Mouse (Mus musculus): ENCODE data around the gene Slc37a2.
A peak's percentile ranks its signal among the peaks of the same experiment; 100 is the strongest.
"Not testable (repeated sequence)": the region's sequence is repeated elsewhere in the genome, so short reads cannot be mapped to it uniquely, and the experiment has no call there.

Gene Slc37a2

DNA sequence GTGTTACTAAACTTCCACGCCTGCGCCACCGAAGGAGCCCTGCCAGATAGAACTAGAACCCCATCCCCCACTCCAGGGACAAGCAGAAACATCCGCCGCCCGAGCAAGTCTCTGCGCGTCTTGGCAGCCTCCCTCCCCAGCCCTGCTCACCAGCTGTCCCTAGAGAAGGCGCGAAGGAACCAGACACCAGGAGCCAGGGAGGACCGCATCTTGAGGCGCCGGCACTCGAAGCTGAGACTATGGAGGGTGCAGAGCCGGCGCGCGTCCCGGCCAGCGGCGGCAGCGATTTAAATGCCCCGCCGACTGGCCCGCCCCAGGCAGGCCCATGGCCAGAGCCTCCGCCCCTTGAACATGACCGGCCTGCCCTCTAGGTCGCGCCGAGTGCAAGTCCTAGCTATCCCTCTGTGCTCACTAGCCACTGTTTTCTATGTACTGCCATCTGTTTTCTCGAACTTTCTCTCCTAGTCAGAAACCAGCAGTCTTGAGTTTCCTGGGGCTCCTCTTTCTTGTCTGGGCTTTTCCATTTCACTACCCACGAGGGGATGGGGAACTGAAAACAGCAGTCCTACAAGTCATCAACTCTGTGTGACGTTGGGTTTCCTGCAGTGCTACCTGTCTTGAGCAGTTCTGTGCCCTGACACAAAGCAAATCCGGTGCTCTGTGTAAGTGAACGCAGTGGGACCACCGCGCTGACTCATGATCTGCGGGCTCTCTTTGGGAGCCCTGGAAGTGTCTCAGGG lies at the start of gene Slc37a2:
Slc37a2 (minus strand) TSS at position 590 of the 740 bp plus-strand sequence.
- DNase-seq (ENCODE audit: inconsistent ontology term): peak; percentile 60

DNA sequence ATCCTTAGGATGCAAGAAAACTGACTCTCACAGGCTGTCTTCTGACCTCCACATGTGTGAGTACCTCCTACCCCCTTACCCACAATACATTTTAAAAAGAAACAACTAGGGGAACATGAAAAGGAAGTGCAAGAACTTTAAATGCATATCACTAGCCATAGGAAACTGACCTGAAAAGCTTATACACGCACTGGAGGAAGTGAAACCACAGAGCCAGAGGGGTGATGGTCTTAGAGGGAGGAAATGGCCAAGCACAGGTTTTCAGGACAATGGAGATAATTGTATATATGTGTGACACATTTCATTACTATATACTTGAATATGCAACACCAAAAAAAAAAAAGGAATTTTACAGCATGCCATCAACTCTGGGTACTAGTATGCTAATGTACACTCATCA lies 46.2 kb upstream of the Slc37a2 start:
- no peak for DNase-seq (ENCODE audit: inconsistent ontology term)

DNA sequence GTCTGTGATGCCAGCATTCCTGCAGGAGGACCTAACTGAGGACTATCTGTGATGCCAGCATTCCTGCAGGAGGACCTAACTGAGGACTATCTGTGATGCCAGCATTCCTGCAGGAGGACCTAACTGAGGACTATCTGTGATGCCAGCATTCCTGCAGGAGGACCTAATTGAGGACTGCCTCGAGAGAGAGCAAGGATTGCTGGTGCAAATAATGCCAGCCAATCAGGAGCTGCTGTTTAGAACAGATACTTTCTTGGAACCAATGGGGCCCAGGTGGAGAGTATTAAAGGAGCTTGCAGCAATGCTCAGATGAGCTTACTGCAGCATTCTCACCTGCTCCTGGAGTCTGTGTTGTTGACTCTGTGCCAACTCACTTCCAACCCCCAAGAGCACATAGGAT lies 45.0 kb upstream of the Slc37a2 start:
- DNase-seq (ENCODE audit: inconsistent ontology term): not testable (repeated sequence)

DNA sequence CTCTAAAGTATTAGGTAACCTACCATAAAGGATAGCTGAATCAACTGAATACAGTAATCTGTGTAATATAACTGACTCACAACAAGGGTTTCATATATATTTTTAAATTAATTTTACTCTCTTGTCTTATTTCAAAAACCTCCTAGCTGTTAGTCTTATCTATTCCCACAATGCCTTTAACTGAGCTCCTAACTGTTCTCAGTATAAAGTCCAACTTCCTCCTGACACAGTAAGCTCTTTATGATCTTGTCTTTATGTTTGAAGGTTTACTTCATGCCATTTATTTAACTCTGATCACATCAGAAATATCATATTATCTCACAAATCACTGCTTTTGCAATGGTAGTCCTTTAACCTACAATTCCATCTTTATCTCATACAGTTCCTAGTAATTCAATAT lies 40.0 kb upstream of the Slc37a2 start:
- no peak for DNase-seq (ENCODE audit: inconsistent ontology term)

DNA sequence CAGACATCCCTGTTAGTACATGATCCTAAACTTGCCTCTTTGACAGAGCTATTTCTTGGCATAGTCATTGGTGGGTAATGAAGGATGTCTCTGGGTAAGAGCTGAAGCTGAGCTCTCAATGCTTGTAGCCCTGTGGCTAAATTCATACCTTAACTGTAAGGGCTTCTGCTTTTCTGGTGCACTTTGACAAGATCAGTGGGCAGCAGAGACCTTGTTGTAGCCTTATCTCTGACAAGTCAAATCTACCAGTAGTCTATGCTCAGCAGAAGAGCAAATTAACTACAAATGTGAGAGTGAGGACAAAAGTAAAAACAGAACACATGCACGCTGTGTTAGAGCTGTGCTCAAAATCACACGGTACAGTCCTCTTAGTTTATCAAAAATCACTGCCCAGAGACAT lies 11.1 kb upstream of the Slc37a2 start:
- no peak for DNase-seq (ENCODE audit: inconsistent ontology term)

DNA sequence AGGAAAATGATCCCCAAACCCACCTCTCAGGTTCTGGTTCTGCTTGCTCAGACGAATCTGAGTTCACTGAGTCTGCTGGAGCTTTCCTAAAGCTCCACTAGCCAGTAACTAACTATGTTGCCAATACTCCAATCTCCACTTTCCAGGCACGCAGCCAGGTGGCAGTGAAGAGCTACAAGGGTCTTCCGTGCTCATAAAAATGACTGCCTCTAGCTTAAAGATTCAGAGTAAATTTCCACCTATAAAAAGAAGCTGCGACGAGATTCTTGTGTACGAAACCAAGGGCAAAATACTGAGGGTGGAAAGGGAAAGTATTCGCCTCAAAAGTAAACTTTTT lies 319 bp upstream of the Slc37a2 start:
- peak; percentile 42 for DNase-seq (ENCODE audit: inconsistent ontology term)

DNA sequence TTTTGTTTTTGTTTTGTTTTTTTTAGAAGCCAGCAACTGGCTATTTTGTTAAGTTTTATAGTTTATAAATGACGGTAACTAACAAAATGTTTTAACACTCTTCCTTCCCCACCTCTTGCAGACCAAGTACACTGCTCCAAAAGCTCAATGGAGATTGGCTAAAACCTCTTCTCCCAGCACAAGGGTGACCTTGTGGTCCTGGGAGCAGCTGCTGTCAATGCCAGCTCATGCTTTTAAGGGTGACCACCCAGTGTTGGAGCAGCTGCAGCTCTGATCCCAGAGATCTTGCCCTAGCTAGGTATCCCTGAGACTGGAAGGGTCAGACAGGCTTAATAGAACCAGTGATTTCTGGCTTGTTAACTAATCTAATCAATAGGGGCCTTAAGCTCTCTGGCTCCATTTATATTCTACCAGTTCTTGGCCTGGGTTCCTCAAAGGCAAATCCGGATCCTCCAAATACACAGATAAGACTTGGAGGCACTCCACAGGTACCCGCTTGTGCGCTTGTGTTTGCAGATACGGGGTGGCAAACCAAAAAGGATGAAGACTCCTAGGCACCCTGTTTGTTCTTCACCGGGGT lies 917 bp downstream of the Slc37a2 start:
- no peak for DNase-seq (ENCODE audit: inconsistent ontology term)

DNA sequence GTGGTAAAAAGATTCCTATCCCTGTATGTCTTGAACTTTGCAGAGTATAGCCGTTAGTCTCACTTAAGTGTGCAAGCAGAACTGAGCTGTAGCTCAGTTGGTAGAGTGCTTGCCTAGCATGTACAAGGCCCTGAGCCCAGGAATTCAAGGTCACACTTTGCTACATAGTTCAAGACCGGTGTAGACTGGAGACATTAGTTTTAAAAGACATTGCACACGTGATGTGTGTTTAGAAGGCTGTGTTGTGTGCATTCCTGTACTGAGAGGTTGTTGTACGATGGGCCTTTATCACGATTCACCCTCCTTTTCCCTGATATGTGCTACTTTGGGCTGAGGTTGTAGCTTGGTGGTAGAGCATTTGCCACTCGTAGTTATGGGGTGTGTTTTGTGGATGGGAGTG lies 4.9 kb downstream of the Slc37a2 start:
- DNase-seq (ENCODE audit: inconsistent ontology term): no peak

DNA sequence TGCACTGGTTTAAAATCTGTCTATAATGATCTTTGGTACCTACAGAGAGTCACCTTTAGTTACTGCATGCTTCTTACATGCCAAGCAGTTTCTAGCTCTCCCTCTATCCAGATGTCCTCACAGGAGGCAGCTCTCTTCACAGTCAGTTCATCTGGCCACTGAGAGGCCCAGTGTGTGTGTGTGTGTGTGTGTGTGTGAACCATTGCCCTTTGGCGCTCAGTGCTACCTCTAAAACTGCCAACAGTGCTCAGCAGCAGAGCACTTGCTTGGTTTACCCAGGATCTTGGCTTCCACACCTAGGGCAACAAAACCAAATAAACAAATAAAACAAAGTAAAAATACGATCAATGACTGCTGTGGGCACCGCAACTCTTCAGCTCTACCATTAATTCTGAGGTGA lies 5.6 kb downstream of the Slc37a2 start:
- DNase-seq (ENCODE audit: inconsistent ontology term): no peak

DNA sequence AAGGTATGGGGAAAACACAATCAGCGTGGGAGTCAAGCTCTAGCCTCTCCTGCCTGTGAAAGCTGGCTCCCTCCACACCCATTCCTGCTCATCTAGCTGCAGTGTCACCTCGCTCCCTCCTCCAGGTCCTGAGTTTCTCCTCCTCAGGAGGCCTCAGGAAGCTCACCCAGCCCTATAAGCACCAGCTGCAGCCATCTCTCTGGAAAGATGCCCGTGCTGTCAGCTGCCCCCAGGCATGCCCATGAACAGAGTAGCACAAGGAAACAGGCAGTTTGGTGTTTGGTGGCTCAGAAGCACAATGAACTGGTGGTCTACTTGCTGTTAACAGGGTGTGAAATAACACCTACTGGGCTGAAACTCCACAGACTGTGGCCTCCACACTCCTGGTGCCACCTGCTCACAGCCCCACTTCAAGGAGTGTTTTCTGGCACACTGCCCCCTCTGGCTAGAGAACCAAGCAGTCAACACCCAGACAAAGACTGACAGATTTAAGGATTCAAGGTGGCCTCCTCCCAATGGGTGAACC lies 7.1 kb downstream of the Slc37a2 start:
- DNase-seq (ENCODE audit: inconsistent ontology term): no peak

DNA sequence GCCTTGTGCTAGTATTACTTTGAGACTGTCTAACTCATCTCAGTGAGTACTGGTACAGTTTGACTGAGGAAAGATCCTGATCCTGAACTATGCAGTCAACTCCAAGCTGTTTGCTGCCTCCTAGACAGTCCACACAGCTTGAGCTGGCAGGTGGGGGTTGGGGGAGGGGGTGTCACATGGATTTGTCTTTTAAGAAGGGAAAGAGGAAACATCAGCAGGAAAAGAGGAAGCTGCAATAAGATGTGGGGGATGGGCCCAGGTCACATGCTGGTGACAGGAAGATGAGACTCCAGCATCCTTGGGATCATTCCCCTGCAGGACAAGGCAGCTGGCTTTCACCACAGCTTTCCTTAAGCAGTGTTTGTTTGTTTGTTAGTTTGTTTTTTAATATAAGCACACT lies 8.1 kb downstream of the Slc37a2 start:
- no peak for DNase-seq (ENCODE audit: inconsistent ontology term)

DNA sequence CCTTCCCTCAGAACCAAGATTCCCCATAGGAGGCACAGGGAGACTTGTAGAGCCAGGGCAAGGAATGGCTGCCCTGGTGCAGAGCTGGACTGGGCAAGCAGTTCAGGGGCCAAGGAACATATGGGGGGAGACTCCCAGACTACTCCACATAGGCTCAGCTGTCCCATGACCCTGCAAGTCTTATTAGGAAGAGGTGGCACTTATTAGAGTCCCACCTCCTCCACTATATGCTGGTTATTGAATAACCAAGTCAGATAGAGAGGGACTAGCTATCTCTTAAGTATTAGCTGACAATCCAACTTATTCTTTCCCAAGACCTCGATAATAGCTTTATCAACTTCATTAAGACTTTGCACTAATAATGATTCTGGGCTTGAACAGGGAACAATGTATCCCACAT lies 9.7 kb downstream of the Slc37a2 start:
- DNase-seq (ENCODE audit: inconsistent ontology term): no peak

DNA sequence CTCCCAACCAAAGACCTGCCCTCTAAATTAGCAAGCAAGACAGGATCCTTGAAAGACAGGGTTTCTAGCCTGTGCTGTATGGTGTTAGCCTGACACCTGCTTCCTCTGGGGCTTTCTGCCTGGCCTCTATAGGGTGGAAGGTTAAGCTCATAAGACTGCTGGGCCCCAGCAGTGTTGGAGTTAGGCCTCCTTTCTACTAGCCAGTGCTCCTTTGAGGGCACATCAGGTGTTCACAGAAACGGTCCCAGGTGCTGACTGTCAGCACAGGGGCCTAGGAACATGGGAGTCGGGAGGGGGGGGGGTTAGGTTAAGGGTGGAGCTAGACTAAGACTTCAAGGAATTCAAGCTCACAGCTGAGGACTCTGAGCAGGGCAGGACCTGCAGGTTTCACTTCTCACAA lies 10.1 kb downstream of the Slc37a2 start:
- no peak for DNase-seq (ENCODE audit: inconsistent ontology term)

DNA sequence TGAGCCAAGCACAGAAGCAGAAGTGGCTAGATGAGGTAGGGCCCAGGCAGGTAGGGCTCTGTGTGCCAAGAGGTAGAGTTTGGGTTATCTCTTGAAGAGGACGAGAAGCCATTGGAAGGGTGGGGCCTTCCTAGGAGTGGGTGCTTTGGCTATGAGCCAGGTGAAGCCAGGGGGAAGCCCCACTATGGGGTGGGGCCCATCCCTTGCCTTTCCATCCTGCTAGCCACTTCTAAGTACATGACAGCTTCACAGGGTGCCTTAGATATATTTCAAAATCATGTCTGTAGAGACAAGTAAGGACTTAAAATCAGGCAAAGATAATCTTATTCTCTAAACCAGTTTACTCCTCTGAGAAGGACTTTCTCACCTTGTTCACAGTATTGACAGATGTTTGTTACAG lies 10.9 kb downstream of the Slc37a2 start:
- DNase-seq (ENCODE audit: inconsistent ontology term): no peak

DNA sequence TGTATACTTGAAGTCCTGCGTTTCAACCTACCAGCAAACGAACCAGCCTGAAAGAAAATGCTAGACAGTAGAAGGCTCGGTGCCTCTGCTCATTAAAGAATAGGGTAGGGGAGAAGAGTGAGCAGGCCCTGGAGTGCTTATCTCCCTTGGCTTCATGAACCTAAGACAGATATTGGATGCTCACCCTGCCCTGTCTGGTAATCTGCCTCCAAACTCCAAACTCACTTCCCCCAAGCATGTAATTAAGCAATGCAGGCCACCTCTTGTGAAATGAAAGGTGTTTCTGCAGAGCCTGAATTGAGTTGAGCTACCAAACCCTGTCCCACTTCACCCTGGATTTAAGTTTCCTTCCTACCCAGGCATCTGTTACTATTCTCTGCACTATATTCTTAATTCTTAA lies 12.8 kb downstream of the Slc37a2 start:
- DNase-seq (ENCODE audit: inconsistent ontology term): no peak

DNA sequence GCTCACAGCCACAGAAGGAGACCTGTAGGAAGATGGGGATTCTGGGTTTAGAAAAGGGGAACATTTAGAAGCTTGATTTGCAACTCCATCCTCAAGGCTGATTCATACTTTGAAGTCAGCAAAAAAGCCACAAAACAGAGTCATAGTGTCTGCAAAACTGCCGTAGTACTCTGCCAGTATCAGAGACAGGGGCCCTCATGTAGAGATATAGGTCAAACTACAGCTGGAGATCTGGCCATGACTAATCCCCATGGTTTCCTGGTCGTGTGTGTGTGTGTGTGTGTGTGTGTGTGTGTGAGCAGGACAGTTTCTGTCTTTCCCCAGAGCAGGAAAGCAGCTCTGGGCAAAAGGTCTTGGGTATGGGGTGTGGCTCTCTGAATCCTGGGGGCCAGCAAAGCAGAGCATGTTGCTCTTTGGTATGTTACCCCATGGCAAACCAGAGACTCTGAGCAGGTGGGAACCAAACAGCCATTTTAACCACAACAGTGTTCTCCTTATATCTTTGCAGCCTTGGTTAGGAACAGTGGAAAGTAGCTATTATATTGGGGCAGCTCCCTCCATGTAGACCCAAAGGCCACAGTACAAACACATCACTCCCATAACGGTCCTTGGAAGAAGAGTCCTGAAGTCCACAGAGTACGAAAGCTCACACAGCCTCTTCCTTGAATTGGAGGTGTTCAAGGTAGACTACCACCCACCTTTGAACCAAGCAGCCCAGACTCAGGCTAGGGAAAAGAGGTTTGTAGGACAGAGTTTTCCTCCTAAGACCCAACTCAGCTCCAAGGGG lies 19.4 kb downstream of the Slc37a2 start:
- DNase-seq (ENCODE audit: inconsistent ontology term): peak; percentile 59

DNA sequence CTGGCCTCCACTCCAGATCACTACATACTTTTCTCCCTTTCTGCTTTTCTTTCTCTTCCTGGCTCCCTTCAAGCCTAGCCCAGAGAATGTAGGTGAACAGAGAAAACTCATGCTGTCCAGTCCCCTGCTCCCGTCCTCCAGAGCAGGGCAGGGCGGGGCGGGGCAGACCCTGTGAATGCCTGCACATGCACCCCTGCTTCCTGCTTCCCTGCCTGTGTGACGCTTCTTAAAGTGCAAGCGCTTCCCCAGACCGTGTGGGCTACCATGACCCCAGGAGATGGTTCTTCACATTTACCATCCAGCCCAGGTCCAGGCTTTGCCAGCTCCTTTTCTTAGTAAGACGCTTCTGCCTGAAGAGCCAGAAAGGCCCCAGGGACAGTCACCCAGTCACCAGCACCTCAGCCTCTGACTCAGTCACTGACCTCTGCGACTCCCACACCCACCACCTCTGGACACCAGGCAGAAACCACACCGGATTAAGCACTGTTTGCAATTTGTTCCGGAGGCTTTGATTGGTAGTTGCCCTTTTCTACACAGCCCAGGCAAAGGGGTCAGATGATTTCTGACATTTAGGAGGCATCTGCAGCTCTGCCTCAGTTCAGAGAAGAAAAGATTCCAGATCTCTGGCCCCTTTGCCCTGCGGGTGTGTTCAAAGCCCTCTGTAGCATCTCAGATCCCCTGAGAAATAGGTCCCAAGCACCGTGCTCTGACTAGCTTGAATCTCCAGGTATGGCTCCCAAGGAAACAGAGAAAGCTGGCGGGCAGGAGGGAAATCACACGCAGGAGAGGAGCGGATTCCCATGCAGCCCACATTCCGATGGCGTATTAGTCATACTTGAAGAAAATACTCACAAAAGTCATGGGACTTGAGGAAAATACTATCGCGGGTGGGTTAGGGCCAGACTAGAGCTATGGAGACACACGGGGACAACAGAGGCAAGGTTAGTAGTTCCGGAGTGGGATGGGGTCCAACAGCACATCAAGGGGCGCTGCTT lies 23.0 kb downstream of the Slc37a2 start:
- peak; percentile 28 for DNase-seq (ENCODE audit: inconsistent ontology term)

DNA sequence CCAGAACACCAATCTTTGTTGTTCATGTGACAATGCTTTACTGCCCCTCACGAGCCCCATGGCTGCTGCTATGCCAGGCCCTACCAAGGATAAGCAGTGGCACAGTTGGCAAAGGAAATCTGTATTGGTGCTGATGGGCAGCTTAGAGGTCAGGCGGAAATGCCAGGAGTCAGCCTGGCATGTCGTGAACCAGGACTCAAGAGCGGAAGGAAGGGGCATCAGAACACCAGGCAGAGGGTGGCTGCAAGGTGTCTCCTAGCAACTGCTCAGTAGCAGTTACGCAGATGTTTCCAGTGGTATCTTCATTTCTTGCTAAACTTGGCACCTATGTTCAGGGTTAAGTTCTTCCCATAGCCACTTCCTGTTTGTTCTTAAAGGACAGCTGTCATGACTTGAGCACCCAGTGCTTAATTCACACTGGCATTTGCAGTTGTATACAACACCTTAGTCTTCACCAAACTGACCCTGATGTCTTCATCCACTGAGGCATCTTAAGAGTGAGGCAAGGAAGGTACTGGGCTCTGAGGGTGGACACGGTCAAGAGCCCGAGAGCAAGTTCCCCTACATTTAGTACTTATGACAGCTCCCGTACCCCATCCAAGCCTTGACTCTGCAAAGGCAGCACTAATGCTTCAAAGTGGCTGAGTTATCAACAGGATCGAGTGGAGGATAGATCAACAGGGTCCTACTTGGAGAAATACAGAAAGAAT lies 24.9 kb downstream of the Slc37a2 start:
- no peak for DNase-seq (ENCODE audit: inconsistent ontology term)

DNA sequence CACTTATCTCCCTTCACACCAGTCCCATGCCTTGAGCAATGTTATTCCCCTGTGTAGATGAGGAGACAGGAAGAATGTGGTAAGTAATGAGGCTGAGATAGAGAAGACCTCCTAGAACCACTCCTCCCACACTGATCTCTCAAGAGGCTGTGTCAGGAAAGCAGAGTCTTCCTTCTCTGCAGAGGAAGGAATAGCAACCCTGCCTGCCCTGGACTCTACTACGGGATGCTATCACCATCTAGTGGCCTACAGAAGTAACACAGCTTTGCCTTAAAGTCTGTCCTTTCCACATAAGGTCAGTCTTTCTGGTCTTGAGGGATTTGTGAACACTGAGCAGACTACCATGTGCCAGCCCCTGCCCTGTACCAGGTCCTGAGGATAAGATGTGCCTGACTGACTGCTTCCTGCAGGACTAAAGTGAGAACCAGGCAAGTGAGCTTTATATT lies 25.6 kb downstream of the Slc37a2 start:
- peak; percentile 39 for DNase-seq (ENCODE audit: inconsistent ontology term)

DNA sequence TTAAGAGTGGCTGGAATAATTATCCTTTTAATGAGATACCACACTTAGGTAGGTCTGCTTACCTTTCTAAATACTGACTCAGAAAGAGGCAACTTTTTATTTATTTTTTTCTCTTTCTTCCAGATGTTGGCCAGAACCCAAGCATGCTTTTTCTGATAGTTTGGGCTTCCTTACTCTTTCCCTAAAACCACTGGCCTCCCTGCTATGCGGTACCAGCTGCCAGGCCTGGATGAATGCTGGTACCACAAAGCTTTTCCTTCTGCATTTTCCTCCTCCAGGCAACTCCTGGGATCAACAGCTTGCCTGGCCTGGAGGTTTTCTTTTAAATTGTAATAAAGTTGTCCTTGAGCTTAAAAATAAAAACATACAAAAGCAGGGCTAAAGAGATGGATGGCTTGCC lies 30.0 kb downstream of the Slc37a2 start:
- no peak for DNase-seq (ENCODE audit: inconsistent ontology term)

DNA sequence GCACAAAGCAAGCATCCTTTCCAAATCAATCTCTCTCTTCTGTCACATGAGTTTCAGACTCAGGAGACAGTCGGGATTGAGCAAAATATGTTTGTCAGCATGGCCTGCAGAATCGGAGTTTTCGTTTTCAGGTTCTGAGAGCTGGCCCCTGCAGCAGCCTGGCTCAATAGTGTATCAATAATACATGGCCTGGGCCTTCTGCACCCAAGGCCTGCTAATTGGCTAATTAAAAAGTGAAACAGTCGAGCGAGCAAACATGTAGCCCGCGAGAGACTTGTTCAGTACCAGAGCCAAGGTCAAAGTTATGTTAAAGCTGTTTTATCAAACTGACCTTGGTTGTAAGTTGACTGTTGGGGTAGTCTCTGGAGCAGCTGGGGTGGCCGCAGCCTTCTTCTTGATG lies 34.8 kb downstream of the Slc37a2 start:
- DNase-seq (ENCODE audit: inconsistent ontology term): no peak
